Mouse (Mus musculus) liver, embryonic 13.5 days (tissue): ENCODE results near the gene Neb. TPM values are rescaled to one million over a fixed set of nuclear protein-coding genes. Genes with fewer than 3 reads are reported as not detected.

Experiments
- ATAC-seq: fragments of 200-750 bp; cut with Nextera tagmentation; 2 replicates; pipeline ENCODE4 v1.8.0; 2017; ENCODE audit warnings: low read depth, mild to moderate bottlenecking, moderate number of reproducible peaks, moderate library complexity
- DNase-seq: peaks from one replicate; pipeline ENCODE4 v3.0.0; 2022
- H3K27ac ChIP-seq: fragments of 300-500 bp; sonication (generic); 2 replicates; pipeline ENCODE4 v1.5.1; 2015; ENCODE audit warnings: moderate library complexity, mild to moderate bottlenecking, inconsistent platforms
- H3K27me3 ChIP-seq: fragments of 300-500 bp; sonication (generic); 2 replicates; pipeline ENCODE4 v1.6.1; 2015; ENCODE audit warnings: mild to moderate bottlenecking, inconsistent platforms
- H3K36me3 ChIP-seq: fragments of 300-500 bp; sonication (generic); 2 replicates; pipeline ENCODE4 v1.6.1; 2015; ENCODE audit warnings: mild to moderate bottlenecking, inconsistent platforms
- H3K4me1 ChIP-seq: fragments of 300-500 bp; sonication (generic); replicated peaks from 2 replicates; pipeline ENCODE4 v1.6.1; 2015; ENCODE audit warnings: inconsistent platforms
- H3K4me2 ChIP-seq: fragments of 300-500 bp; sonication (generic); 2 replicates; pipeline ENCODE4 v1.6.1; 2015; ENCODE audit warnings: inconsistent platforms, mild to moderate bottlenecking, moderate library complexity
- H3K4me3 ChIP-seq: fragments of 300-500 bp; sonication (generic); replicated peaks from 2 replicates; pipeline ENCODE4 v1.5.1; 2015; ENCODE audit warnings: mild to moderate bottlenecking, inconsistent platforms
- H3K9ac ChIP-seq: fragments of 300-500 bp; sonication (generic); 2 replicates; pipeline ENCODE4 v1.6.1; 2015; ENCODE audit warnings: mild to moderate bottlenecking, inconsistent platforms
- H3K9me3 ChIP-seq: fragments of 300-500 bp; sonication (generic); replicated peaks from 2 replicates; pipeline ENCODE4 v1.6.1; 2016; ENCODE audit warnings: inconsistent platforms
- WGBS: fragments of 180-500 bp; shearing (Covaris S2); methylation state at CpG from one replicate; pipeline ENCODE4 v1.1.7; 2015; ENCODE audit not compliant: insufficient replicate concordance; 5-methylcytosine and 5-hydroxymethylcytosine counted together
- polyA plus RNA-seq: library from polyadenylated mRNA; unstranded; fragments of >200 nt; fragmentation: Nextera tagmentation; extraction: Ambion mirVana; gene quantifications from 2 replicates; pipeline ENCODE4 v1.2.1, GENCODE M21; 2015

The Neb gene
- polyA plus RNA-seq, 1 experiment from 2014 or later: 2.6 TPM

GRCm38 (mm10) chr2:52306635-52307034, 71.6 kb downstream of the Neb start:
- DNase-seq: no peak
- H3K9ac ChIP-seq: no peak overlapping the region
- no peak overlapping the region for H3K4me2 ChIP-seq
- ATAC-seq: no peak
- H3K27ac ChIP-seq: no peak overlapping the region
- no peaks in the 10 kb centered on the region for H3K27me3 ChIP-seq
- H3K9me3 ChIP-seq: no peaks in the 10 kb centered on the region
- H3K36me3 ChIP-seq: no peaks in the 10 kb centered on the region
- no peaks in the 10 kb centered on the region for H3K4me1 ChIP-seq
- 61% methylated on average over 5 of the region's 5 CpGs for WGBS
- no peak overlapping the region for H3K4me3 ChIP-seq

GRCm38 (mm10) chr2:52304554-52304953, 73.7 kb downstream of the Neb start:
- DNase-seq: no peak
- no peak overlapping the region for H3K9ac ChIP-seq
- H3K9me3 ChIP-seq: no peaks in the 10 kb centered on the region
- no peaks in the 10 kb centered on the region for H3K36me3 ChIP-seq
- H3K4me2 ChIP-seq: no peak overlapping the region
- no peak overlapping the region for H3K4me3 ChIP-seq
- WGBS: 58% methylated on average over 3 of the region's 3 CpGs
- H3K4me1 ChIP-seq: no peaks in the 10 kb centered on the region
- no peak for ATAC-seq
- H3K27ac ChIP-seq: no peak overlapping the region
- H3K27me3 ChIP-seq: no peaks in the 10 kb centered on the region

GRCm38 (mm10) chr2:52303405-52303804, 74.9 kb downstream of the Neb start:
- Histone ChIP-seq H3K4me1 (no peaks in the 10 kb centered on the region), H3K9me3 (no peaks in the 10 kb centered on the region), H3K4me3 (no peak overlapping the region), H3K36me3 (no peaks in the 10 kb centered on the region), H3K4me2 (no peak overlapping the region), H3K9ac (no peak overlapping the region), H3K27ac (no peak overlapping the region), H3K27me3 (no peaks in the 10 kb centered on the region)
- ATAC-seq (no peak), DNase-seq (no peak)
- 63% methylated on average over 1 of the region's 1 CpGs for WGBS

- 74% methylated on average over 5 of the region's 5 CpGs for WGBS
- no peak overlapping the region for H3K4me2 ChIP-seq
- H3K36me3 ChIP-seq: no peaks in the 10 kb centered on the region
- no peaks in the 10 kb centered on the region for H3K9me3 ChIP-seq
- no peak for DNase-seq
- no peak for ATAC-seq
- H3K27me3 ChIP-seq: no peaks in the 10 kb centered on the region
- no peaks in the 10 kb centered on the region for H3K4me1 ChIP-seq
- H3K9ac ChIP-seq: no peak overlapping the region
- no peak overlapping the region for H3K4me3 ChIP-seq
- no peak overlapping the region for H3K27ac ChIP-seq
Observed at GRCm38 (mm10) chr2:52297969-52298368, 80.3 kb downstream of the Neb start.

GRCm38 (mm10) chr2:52296779-52297178, 81.5 kb downstream of the Neb start:
- WGBS: 63% methylated on average over 9 of the region's 9 CpGs
- no peak overlapping the region for H3K4me2 ChIP-seq
- no peak overlapping the region for H3K9ac ChIP-seq
- no peaks in the 10 kb centered on the region for H3K4me1 ChIP-seq
- no peak overlapping the region for H3K27ac ChIP-seq
- DNase-seq (no peak), ATAC-seq (no peak)
- no peaks in the 10 kb centered on the region for H3K9me3 ChIP-seq
- H3K36me3 ChIP-seq: no peaks in the 10 kb centered on the region
- H3K4me3 ChIP-seq: no peak overlapping the region
- H3K27me3 ChIP-seq: no peaks in the 10 kb centered on the region

- no peaks in the 10 kb centered on the region for H3K36me3 ChIP-seq
- H3K4me1 ChIP-seq: no peaks in the 10 kb centered on the region
- DNase-seq (no peak), ATAC-seq (no peak)
- 40% methylated on average over 1 of the region's 1 CpGs for WGBS
- H3K4me2 ChIP-seq: no peak overlapping the region
- no peaks in the 10 kb centered on the region for H3K27me3 ChIP-seq
- H3K9ac ChIP-seq: no peak overlapping the region
- no peak overlapping the region for H3K4me3 ChIP-seq
- H3K27ac ChIP-seq: no peak overlapping the region
- no peaks in the 10 kb centered on the region for H3K9me3 ChIP-seq
Observed at GRCm38 (mm10) chr2:52287436-52287835, 90.8 kb downstream of the Neb start.

- Histone ChIP-seq H3K27me3 (no peaks in the 10 kb centered on the region), H3K4me2 (no peak overlapping the region), H3K9ac (no peak overlapping the region), H3K4me3 (no peak overlapping the region), H3K4me1 (no peaks in the 10 kb centered on the region), H3K36me3 (no peaks in the 10 kb centered on the region), H3K9me3 (no peaks in the 10 kb centered on the region), H3K27ac (no peak overlapping the region)
- DNase-seq (no peak), ATAC-seq (no peak)
- WGBS: 69% methylated on average over 6 of the region's 6 CpGs
Observed at GRCm38 (mm10) chr2:52286421-52286820, 91.9 kb downstream of the Neb start.

GRCm38 (mm10) chr2:52272146-52272545, 106.1 kb downstream of the Neb start:
- no peaks in the 10 kb centered on the region for H3K27me3 ChIP-seq
- 39% methylated on average over 1 of the region's 1 CpGs for WGBS

GRCm38 (mm10) chr2:52270911-52271310, 107.4 kb downstream of the Neb start:
- Histone ChIP-seq H3K27me3 (no peaks in the 10 kb centered on the region), H3K27ac (no peak overlapping the region), H3K4me3 (no peak overlapping the region), H3K36me3 (no peaks in the 10 kb centered on the region), H3K9ac (no peak overlapping the region), H3K4me2 (no peak overlapping the region), H3K9me3 (no peaks in the 10 kb centered on the region), H3K4me1 (no peaks in the 10 kb centered on the region)
- DNase-seq (no peak), ATAC-seq (no peak)
- 73% methylated on average over 8 of the region's 8 CpGs for WGBS

More at GRCm38 (mm10) chr2:52272146-52272545, 106.1 kb downstream of the Neb start:
- Histone ChIP-seq H3K9me3 (no peaks in the 10 kb centered on the region), H3K27ac (no peak overlapping the region), H3K4me3 (no peak overlapping the region), H3K4me1 (no peaks in the 10 kb centered on the region), H3K36me3 (no peaks in the 10 kb centered on the region), H3K9ac (no peak overlapping the region), H3K4me2 (no peak overlapping the region)
- DNase-seq: no peak
- ATAC-seq: no peak

GRCm38 (mm10) chr2:52262149-52262548, 116.1 kb downstream of the Neb start:
- 26% methylated on average over 2 of the region's 2 CpGs for WGBS
- H3K27me3 ChIP-seq: no peaks in the 10 kb centered on the region
- H3K4me3 ChIP-seq: no peak overlapping the region
- H3K4me2 ChIP-seq: no peak overlapping the region
- no peak for ATAC-seq
- no peak overlapping the region for H3K27ac ChIP-seq
- no peak for DNase-seq
- H3K9ac ChIP-seq: no peak overlapping the region
- H3K9me3 ChIP-seq: no peaks in the 10 kb centered on the region
- H3K36me3 ChIP-seq: no peaks in the 10 kb centered on the region
- no peaks in the 10 kb centered on the region for H3K4me1 ChIP-seq

GRCm38 (mm10) chr2:52252037-52252436, 126.2 kb downstream of the Neb start:
- DNase-seq: no peak
- Histone ChIP-seq H3K9me3 (no peaks in the 10 kb centered on the region), H3K27me3 (no peaks in the 10 kb centered on the region), H3K4me3 (no peak overlapping the region), H3K4me2 (no peak overlapping the region), H3K9ac (no peak overlapping the region), H3K4me1 (no peaks in the 10 kb centered on the region), H3K36me3 (no peaks in the 10 kb centered on the region), H3K27ac (no peak overlapping the region)
- no peak for ATAC-seq
- 10% methylated on average over 1 of the region's 1 CpGs for WGBS

- Histone ChIP-seq H3K9ac (no peak overlapping the region), H3K4me3 (no peak overlapping the region), H3K36me3 (no peaks in the 10 kb centered on the region), H3K4me2 (no peak overlapping the region), H3K4me1 (no peaks in the 10 kb centered on the region), H3K9me3 (no peaks in the 10 kb centered on the region), H3K27me3 (no peaks in the 10 kb centered on the region), H3K27ac (no peak overlapping the region)
- 59% methylated on average over 9 of the region's 9 CpGs for WGBS
- no peak for DNase-seq
- no peak for ATAC-seq
Observed at GRCm38 (mm10) chr2:52248316-52248826, 129.9 kb downstream of the Neb start.
